Mouse (Mus musculus): ENCODE measurements at regions not wholly inside any gene's neighbourhood (a gene's known extent, or its start where the extent isn't known, plus 50 kb on each side); places are given as distances from the start of the nearest gene placed in this dataset.

DNA sequence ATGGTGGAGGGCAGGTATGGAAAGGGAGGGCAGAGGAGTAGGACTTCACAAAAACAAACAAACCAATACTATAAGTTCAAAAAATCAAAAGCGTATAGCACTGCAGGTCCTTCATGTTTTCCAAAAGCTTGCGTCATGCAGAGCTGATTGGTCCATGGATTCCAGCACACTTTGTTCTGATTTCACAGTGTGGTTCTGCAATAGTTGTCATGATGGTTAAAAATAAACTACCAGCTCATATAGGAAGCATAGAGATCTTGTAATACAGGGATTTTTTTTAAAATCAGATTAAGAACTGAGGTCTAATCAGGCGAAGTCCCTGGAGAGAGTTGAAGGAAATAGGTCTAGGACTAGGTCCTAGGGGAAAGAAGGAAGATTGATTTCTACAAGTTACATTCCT, 86.0 kb downstream of the Sucnr1 start:
- TF ChIP-seq TAL1 (conservative IDR thresholded peaks at IDR 0.05; ENCODE audit: low read depth, low read length) (no peak), CTCF (IDR thresholded peaks at IDR 0.05; ENCODE audit: low read depth, low read length) (no peak), GATA2 (IDR thresholded peaks at IDR 0.05; ENCODE audit: borderline replicate concordance, low read depth, low read length) (no peak), POLR2AphosphoS5 (IDR thresholded peaks at IDR 0.05; ENCODE audit: insufficient replicate concordance, low read depth, low read length) (no peak), GATA1 (IDR thresholded peaks at IDR 0.05; ENCODE audit: borderline replicate concordance, low read length) (no peak)
